Mouse (Mus musculus): ENCODE measurements around the gene Txndc8.

DNA sequence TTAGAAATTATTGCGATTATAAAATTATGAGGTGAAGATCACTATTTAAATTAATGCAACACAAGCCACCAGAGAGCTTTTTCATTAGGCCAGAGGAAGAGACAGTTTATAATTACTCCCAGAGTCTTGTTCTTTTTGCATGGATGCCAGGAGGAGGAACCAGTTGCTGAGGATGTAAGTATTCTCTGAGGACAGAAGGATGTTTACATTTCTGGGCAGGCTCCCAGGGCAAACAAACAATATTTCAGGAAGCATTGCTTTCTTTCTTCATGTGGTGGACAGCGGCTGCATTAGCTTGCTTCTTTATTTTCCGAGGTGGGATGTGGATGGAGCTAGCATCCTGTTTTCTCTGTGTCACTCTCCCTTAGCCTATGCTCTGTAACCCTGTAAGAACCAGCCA lies 41.7 kb downstream of the Txndc8 start:
- TF ChIP-seq CTCF (IDR thresholded peaks at IDR 0.05; ENCODE audit: low read depth, low read length): no peak
- no peak for TF ChIP-seq POLR2A (IDR thresholded peaks at IDR 0.05; ENCODE audit: insufficient read depth, low read length)
- TF ChIP-seq EP300 (IDR thresholded peaks at IDR 0.05; ENCODE audit: insufficient read depth, low read depth, low read length): no peak
